Mouse (Mus musculus) adrenal gland, adult (tissue): ENCODE data around the gene Dvl2.
"Not testable (repeated sequence)": the region's sequence is repeated elsewhere in the genome, so short reads cannot be mapped to it uniquely, and the experiment has no call there.

Experiments
- DNase-seq, 2 experiments: peaks; one replicate each; pipeline ENCODE4 v3.0.0; 2022 to 2023; ENCODE audit warnings: low spot score in 1 of 2; ENCODE audit not compliant: inconsistent age in 2 of 2

Gene Dvl2

DNA sequence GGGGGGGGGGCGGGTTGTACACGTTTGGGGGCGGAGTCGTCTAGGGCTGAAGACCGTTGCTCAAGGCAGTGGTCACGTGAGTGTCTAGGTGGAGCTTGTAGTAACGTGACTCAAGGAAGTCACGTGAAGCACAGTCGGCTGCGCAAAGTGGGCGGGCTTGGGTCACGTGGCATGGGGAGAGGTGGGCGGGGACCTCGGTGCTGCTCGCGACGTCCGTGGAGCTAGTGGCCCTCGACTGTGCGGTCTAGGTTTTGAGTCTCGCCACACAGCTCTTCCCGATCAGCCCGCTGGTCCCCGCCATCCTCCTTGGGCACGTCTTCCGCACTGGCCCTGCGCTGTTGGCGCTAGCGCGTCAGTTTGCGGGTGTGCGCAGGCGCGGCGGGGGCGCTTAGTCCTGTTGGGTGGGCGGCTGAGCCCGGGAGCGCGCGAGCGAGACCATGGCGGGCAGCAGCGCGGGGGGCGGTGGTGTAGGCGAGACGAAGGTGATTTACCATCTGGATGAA, at the start of gene Dvl2:
TSS of gene Dvl2 (plus strand) at position 200 of the 503 bp plus-strand sequence.
- DNase-seq, result peak; percentile 93 to 97

DNA sequence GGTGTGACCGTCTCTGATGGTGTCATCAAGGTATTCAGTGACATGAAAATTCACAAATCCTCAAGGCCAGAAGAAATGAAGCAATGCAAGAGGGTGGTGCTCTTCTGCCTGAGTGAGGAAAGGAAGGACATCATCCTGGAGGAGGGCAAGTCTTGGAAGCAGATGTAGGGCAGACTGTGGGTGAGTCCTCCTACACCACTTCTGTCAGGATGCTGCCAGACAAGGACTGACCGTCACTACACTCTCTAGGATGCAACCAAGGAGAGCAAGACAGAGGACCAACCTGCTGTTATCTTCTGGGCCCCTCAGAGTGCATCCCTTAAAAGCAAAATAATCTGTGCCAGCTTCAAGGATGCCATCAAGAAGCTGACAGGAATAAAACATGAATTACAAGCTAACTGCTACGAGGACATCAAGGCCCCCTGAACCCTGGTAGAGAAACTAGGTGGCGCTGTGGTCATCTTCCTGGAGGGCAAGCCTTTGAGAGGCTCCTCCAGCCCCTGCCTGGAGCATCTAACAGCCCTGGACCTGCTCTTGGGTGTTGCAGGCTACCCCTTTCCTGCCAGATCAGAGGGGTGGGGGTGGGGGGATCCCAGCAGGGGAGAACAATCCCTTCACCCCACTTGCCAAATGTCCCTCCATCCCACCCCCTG, 49.5 kb upstream of the Dvl2 start:
- peak in 1 of 2 experiments; percentile 69 for DNase-seq

DNA sequence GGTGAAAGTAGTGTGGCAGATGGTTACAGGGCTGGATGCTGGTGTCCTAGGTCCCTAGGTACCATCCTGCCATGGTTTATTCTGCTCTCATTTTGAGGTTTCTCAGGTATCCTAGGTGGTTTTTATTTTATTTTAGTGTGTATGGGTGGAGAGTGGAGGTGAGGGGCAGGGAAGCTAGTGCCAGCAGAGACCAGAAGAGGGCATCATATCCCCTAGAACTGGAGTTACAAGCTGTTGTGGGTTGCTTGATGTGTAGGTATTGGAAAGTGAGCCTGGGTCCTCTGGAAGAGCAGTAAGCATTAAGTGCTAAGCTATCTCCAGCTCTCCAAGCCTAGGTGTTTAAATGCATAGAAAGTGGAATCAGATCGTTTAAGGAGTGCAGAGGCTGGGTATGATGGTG, 48.1 kb upstream of the Dvl2 start:
- DNase-seq, result no peak

DNA sequence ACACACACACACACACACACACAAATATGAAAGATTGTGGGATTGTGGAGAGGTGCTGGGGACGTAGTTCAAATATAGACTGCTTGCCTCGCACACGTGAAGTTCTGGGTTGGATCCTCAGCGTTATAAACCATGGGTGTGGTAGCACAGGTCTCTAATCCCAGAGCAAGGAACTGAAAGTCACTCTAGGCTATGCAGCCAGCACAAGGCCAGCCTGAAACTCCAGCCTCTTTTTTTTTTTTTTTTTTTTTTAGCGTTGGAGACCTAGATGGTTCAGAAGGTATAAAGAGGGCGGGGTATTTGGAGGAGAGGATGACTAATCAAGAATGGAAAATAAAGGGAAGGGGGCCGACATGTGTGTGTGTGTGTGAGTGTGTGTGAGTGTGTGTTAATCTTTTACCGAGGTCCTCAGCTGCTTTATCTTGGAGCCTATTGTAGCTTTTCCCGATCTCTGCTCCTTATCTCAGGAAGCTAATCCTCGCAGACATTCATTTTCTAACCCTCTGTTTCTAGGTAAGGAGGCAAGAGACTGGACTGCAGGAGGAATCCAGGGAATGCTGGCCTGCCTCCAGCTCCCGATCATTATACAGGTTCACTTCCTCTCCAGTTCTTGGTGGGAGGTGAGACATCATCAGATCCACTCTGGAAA, 47.0 kb upstream of the Dvl2 start:
- no peak for DNase-seq

DNA sequence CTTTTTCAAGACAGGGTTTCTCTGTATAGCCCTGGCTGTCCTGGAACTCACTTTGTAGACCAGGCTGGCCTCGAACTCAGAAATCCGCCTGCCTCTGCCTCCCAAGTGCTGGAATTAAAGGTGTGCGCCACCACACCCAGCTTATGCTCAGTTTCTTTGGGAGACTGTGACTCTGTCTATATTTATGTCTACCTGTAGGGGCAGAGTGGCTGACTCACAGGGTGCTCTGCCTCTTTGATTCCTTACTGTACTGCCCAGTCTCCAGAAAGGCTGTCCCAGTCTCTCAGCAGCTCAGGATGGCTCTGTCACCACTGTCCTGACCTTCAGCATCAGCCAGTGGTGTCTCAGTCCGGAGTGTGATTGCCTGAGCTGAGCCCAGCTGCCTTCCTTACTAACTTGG, 44.8 kb upstream of the Dvl2 start:
- DNase-seq, result not testable (repeated sequence)

DNA sequence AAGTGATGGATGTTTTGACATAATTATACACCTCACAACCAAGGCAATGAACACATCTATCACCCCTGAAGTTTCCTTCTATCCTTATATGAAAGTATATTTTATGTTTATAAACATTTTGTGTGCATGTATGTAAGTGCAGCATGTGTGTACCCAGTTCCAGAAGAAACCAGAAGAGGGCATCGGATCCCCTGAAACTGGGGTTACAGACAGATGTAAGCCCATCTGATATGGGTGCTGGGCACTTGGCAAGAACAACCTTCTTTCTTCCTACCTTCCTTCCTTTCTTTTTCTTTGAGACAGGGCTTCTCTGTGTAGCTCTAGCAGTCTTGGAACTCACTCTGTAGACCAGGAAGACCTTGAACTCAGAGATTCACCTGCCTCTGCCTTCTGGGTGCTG, 44.2 kb upstream of the Dvl2 start:
- peak in 1 of 2 experiments; percentile 45 for DNase-seq

DNA sequence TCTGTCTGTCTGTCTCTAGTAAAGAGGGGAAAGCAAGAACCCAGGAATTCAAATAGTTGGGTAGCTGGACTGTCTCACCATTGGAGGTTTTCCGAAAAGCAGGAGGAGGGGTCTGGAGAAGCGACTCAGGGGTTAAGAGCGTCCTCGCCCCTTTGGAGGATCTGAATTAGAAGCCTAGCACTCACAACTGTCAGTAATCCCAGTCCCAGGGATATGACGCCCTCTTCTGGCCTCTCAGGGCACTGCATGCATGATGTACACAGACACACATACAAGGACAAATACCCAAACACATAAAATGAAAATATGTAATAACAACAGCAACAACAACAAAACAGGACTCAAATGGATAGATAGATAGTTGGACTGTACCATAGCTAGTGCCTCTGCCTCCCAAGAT, 39.8 kb upstream of the Dvl2 start:
- DNase-seq, result peak in 1 of 2 experiments; percentile 23

DNA sequence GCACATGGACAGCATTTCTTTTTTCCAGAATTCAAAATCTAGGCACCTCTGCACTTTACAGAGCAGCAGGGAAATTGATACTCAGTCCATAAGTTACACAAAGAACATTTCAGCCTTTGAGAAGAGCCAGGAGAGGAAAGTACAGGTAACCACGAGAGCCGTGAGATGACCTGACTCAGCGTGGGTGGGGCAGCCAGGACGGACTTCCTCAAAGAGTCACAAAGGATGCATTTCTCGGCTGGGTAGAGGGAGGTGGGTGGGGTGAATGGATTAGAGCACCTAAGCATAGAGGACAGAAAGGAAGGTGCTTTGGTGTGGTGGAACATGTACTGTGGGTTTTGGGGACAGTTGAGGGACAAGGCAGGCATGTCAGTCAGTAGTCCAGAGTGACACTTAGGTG, 38.6 kb upstream of the Dvl2 start:
- no peak for DNase-seq

DNA sequence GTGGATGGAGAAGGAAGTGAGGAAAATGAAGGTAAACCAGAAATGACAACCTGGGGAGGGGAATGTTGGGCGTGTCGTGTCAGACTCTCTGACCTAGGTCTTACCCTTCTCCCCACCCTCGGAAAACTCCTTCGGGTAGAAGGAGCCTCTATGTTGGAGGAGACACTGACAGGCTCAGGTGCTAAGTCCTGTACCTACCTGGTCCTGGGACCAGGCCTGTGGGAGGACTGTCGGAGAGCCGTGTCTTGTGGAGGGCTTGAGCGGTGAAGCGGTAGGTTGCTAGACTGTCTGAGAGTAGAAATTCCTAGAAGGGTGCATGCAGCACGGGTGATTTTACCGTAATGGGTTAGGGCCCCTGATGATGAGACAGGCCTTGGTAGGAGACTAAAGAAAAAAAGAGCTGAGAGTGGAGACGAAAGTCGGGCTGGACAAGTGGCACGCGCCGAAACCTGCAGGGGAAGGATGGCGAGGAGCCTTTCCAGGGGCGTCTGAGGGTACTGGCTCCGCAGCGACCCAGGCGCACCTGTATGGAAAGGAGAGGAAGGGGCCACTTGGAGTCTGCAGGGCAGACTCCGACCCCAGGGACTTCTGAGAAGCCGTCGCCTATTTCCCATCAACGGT, 35.6 kb upstream of the Dvl2 start, which contains the start of gene Cldn7:
TSS of gene Cldn7 (plus strand) at position 130 of the 621 bp plus-strand sequence.
- peak in 1 of 2 experiments; percentile 18 for DNase-seq

DNA sequence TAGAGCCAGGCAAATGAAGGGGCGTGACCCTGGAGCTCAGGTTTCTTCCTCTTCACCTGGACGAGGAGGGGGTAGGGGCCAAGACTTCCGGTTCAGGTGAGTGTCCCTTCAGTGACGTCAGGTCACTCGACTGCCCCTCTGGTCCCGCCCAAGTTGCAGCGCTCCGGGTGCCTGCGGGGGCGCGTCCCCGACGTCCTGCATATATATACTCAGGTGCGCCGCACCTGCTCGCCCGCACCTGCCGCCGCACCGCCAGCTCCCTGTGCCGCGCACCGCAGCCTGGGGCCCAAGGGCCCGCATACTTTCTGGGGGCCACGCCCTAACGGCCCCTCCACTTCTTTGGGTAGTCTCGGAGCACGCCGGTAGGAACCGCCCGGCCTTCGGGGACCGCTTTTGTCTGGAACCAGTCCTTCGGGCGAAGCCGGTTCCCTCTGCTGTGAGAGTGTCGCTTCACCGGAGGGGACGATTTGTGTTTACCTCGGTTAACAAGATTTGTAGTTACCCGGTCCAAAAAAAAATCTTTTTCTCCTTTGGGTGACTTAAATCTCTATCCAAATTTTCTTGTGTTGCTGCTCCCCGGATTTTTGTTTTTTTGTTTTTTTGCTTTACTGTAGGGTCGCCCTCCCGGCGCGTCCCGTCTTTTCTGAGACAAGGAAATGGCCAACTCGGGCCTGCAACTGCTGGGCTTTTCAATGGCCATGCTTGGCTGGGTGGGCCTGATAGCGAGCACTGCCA, 35.0 kb upstream of the Dvl2 start:
- peak in 1 of 2 experiments; percentile 39 for DNase-seq

DNA sequence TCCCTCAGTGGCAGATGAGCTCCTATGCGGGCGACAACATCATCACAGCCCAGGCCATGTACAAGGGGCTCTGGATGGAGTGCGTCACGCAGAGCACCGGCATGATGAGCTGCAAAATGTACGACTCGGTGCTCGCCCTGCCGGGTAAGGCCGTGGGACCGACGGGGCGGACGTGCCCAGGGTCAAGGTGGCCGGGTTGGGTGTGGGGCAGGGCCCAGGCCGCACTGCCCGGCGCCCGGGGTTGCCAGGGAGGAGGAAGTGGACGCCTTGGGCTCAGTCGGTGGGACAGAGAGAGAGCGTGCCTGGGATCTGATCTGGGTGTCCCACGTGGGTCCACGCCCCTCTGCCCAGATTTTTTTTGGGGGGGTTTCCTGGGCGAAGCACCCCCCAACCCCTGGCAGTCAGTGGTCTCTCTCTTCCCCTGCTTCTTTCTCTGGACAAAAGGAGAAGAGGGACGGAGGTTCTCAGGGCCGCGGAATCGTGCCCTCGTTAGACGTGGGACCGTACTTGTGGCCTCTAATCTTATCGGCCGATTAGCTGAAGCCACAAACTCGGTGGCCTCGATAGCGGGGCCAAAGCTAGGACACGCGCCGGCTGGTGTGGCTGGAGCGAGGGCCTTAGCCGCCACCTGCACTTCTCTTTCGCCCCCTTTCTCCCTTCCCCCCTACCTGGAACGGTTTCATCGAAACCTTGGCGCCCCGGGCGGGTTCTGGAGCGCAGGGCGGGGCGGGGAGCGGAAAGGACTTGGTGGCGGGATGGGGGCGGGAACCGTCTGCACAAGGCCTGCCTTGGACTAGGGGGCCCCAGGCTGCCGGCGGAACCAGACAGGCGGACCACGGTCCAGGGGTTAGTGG, 34.2 kb upstream of the Dvl2 start:
- DNase-seq, result peak in 1 of 2 experiments; percentile 77

DNA sequence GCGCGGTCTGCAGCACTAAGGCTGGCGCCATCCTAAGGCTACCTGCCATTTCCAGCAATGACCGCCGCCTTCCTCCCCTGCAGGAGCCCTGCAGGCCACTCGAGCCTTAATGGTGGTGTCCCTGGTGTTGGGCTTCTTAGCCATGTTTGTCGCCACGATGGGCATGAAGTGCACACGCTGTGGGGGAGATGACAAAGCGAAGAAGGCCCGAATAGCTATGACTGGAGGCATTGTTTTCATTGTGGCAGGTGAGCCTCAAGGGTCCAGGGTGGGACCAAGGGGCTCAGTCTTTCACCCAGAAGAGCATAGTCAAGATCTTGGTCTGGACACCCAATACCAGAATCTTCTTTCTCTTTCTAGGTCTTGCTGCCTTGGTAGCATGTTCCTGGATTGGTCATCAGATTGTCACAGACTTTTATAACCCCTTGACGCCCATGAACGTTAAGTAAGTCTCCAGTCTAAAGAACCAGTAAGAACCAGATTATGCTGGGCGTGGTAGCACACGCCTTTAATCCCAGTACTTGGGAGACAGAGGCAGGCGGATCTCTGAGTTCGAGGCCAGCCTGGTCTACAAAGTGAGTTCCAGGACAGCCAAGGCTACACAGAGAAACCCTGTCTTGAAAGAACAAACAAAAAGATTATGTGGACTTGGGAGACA, 33.4 kb upstream of the Dvl2 start:
- peak in 1 of 2 experiments; percentile 29 for DNase-seq

DNA sequence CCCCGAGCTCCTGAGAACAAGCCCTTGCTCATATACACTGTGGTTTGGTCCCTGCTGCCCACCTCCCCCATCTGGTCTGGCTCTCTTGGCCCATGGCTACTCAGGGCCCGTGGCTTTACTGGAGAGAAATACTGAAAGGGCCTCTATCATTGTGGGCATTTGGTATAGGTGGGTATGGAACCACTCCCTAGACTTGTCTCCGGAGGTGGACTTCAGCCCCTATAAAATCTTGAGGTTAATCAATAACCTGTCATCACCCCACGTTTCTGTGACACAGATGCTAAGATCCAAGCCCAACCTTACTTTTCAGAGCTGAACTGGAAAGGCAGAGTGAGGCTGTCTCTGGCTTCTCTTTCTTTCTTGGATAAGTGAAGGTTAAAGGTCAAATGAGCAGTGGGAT, 31.6 kb upstream of the Dvl2 start:
- peak in 1 of 2 experiments; percentile 18 for DNase-seq

DNA sequence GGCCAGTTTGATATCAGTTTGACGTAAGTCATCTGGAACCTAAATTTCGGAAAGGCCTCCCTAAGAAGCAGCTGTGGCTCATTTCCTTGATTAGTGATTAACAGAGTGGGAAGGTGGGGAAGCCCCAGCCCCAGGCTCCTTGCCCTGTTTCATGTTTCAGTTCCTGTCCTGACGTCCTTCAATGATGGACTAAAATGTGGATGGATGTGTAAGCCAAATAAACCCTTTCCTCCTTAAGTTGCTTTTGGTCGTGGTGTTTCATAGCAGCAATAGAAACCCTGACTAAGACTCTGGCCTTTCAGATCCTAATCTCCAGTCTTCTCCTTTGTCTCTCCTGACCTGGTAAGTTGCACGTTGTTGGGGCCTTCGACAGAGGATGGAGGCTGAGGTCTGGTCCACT, 30.2 kb upstream of the Dvl2 start:
- no peak for DNase-seq

DNA sequence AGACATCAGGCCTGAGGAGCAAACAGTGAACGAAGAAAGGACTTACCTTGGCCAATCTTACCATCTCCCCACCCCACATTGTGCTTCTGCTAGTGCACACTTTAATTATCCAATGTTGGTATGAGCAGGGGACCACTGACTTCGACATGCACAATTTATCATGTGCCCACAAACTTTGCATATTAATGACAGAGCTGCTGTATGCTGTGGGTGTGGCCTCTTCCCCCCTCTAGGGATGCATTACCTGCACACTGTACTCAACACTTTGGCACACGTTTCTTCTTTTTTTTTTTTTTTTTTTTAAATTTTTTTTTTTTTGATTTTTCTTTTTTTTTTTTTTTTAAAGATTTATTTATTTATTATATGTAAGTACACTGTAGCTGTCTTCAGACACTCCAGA, 29.6 kb upstream of the Dvl2 start:
- peak in 1 of 2 experiments; percentile 18 for DNase-seq

DNA sequence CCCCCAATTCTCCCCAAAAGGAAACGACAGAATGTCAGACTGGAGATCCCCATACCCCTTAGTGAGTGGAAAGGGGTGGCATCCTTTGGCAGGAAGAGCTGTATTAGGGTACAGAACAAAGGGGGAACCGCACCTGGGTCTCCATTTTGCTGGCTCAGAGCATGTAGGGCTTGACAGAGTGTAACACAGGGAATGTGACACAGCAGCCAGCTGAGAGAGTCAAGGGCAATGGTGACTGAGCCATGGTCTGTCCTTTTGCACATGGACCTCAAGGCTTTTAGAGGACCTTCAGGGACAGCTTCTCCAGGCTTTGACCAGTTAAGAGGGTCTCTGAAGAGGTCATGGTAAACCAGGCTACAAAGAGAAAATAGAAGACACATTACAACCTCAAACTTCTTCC, 25.5 kb upstream of the Dvl2 start:
- DNase-seq, result peak in 1 of 2 experiments; percentile 72

DNA sequence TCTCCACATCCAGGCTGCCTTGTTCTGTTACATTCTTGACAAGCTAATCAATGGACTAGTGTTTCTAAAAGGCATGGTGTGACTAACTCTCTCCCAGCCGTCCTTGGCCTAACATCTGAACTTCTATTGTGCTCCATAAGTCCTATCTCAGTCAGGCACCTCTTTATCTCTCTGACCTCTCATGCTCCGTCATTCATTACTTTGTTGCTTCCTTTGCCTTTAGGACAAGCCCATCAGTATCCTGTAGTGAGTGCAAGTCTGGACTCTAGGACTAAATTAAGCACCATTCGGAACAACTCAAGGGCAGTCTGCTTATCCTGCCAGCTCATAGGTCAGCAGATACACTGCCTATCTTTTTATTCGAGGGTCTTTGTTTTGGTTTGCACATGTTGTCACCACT, 24.1 kb upstream of the Dvl2 start:
- DNase-seq, result peak in 1 of 2 experiments; percentile 80

DNA sequence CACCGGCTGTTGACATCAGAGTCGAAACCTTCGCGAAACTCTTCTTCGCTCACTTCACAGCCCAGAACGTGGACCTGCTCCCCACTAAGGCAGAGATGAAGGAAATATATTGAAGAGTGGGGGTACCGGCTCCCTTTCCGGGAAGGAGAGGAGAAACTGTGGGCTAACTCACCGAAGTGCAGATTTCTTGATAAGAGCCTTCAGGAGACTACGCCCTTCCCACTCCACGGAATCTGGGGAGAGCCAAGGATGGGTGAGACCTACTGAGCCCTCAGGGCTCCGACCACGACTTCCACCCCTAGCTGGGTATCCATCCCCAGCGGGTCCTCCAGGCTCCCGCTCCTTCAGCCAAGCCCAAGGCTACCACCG, 20.6 kb upstream of the Dvl2 start:
- no peak for DNase-seq

DNA sequence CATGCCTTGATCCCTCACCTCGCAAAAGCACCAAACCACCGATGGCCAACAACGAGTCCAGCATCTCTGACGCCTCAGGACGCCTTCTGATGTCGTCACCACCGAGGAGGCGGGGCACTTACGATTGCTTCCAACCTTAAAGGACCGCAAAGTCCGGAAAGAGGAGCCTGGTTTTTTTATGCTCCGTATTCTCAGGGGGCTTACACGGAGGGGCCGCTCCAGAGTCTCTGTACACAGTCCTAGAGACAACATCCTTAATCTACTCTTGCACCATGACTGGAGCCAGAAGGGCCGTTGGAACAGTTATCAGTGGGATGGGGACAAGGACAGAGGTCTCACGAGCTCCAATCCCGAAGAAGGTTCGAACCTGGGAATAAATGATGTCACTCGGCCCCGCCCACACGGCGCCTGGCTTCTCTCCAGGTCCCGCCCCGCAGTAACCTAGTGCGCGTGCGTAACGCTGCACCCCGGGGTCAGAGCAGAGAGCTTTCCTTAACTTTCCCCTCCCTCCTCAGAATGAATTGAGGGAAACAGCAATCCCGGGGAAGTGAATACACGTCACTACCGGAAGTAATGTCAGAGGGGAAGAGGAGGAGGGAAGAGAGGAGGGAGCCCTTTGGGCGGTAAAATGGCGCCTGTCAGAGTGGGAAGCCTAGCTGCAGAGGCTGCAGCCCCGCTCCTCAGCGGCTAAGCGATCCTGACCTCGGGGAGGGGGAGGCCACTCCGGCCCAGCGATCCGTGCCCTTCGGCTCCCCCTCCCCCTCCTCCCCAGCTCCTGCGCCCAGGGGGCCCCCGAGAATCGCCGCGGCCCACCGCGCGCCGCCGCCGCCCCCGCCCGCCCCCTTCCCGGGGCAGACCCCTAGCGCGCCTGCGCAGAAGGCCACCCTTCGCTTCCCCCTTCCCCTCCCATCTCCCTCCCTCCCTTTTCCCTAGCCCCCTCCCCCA, 19.9 kb upstream of the Dvl2 start:
- DNase-seq, result peak; percentile 99 to 100
